Mouse (Mus musculus): ENCODE data around the gene Tnfrsf21. TPM values are rescaled to one million over a fixed set of nuclear protein-coding genes. Genes with fewer than 3 reads are reported as not detected.

The Tnfrsf21 gene
- 17.7 and 19.1 TPM in 2 replicates for polyA plus RNA-seq (2012; ENCODE audit: insufficient read depth, insufficient read length, missing spikeins)

- TF ChIP-seq CTCF (IDR thresholded peaks at IDR 0.05; ENCODE audit: low read depth, low read length) (peak; percentile 49; the same call in 1 of the 2 replicates), POLR2A (IDR thresholded peaks at IDR 0.05; ENCODE audit: borderline replicate concordance, low read depth, low read length) (no peak)
Measured at GRCm38 (mm10) chr17:43016371-43017331, at the start of gene Tnfrsf21. Gene Tnfrsf21 (plus strand): TSS chr17:43016555.

GRCm38 (mm10) chr17:42968174-42968573 is 48.2 kb upstream of the Tnfrsf21 start:
- H3K4me1 ChIP-seq (ENCODE audit: control insufficient read depth, insufficient read depth, low read length) = no peaks in the 10 kb centered on the region
- H3K4me3 ChIP-seq (ENCODE audit: insufficient read depth, low read length) = no peak overlapping the region
- TF ChIP-seq CTCF (IDR thresholded peaks at IDR 0.05; ENCODE audit: low read depth, low read length) (no peak), POLR2A (IDR thresholded peaks at IDR 0.05; ENCODE audit: borderline replicate concordance, low read depth, low read length) (no peak)
- H3K27ac ChIP-seq (ENCODE audit: insufficient read depth, low read depth, low read length) = no peak overlapping the region

More at GRCm38 (mm10) chr17:43016371-43017331, at the start of gene Tnfrsf21:
- Histone ChIP-seq H3K4me1 (ENCODE audit: control insufficient read depth, insufficient read depth, low read length) (0 out of 2 replicates have a peak, but pooled peaks cover 2% of the 10 kb centered on the region), H3K27ac (ENCODE audit: insufficient read depth, low read depth, low read length) (no peak within 1 kb of the TSS), H3K4me3 (ENCODE audit: insufficient read depth, low read length) (peak within 1 kb of the TSS; percentile 80)

GRCm38 (mm10) chr17:42975312-42975996 is 40.9 kb upstream of the Tnfrsf21 start:
- TF ChIP-seq CTCF (IDR thresholded peaks at IDR 0.05; ENCODE audit: low read depth, low read length) (no peak), POLR2A (IDR thresholded peaks at IDR 0.05; ENCODE audit: borderline replicate concordance, low read depth, low read length) (no peak)
- Histone ChIP-seq H3K4me1 (ENCODE audit: control insufficient read depth, insufficient read depth, low read length) (no peaks in the 10 kb centered on the region), H3K27ac (ENCODE audit: insufficient read depth, low read depth, low read length) (no peak overlapping the region), H3K4me3 (ENCODE audit: insufficient read depth, low read length) (no peak overlapping the region)

GRCm38 (mm10) chr17:42977766-42978165 is 38.6 kb upstream of the Tnfrsf21 start:
- H3K27ac ChIP-seq (ENCODE audit: insufficient read depth, low read depth, low read length) = no peak overlapping the region
- TF ChIP-seq CTCF (IDR thresholded peaks at IDR 0.05; ENCODE audit: low read depth, low read length) (no peak), POLR2A (IDR thresholded peaks at IDR 0.05; ENCODE audit: borderline replicate concordance, low read depth, low read length) (no peak)
- no peak overlapping the region for H3K4me3 ChIP-seq (ENCODE audit: insufficient read depth, low read length)
- no peaks in the 10 kb centered on the region for H3K4me1 ChIP-seq (ENCODE audit: control insufficient read depth, insufficient read depth, low read length)

DNA sequence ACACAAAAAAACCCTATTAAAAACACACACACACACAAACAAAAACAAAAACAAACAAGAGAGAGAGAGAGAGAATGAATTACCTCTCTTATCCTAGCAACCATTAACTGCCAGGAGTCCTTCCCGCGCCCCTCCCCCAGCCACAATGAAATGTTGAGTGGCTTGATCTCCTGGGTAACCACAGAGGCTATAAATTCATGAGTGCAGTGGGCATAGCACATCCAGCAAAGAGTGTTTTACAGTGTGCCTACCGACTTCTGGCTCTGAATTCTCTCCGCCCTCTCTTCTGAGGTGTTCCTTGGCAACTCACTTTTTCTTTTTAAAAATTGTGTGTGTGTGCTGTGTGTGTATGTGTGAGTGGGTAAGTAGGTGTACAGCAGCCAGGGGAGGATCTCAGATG is 38.0 kb upstream of the Tnfrsf21 start:
- no peak overlapping the region for H3K27ac ChIP-seq (ENCODE audit: insufficient read depth, low read depth, low read length)
- H3K4me1 ChIP-seq (ENCODE audit: control insufficient read depth, insufficient read depth, low read length) = no peaks in the 10 kb centered on the region
- no peak overlapping the region for H3K4me3 ChIP-seq (ENCODE audit: insufficient read depth, low read length)
- TF ChIP-seq CTCF (IDR thresholded peaks at IDR 0.05; ENCODE audit: low read depth, low read length) (no peak), POLR2A (IDR thresholded peaks at IDR 0.05; ENCODE audit: borderline replicate concordance, low read depth, low read length) (no peak)

DNA sequence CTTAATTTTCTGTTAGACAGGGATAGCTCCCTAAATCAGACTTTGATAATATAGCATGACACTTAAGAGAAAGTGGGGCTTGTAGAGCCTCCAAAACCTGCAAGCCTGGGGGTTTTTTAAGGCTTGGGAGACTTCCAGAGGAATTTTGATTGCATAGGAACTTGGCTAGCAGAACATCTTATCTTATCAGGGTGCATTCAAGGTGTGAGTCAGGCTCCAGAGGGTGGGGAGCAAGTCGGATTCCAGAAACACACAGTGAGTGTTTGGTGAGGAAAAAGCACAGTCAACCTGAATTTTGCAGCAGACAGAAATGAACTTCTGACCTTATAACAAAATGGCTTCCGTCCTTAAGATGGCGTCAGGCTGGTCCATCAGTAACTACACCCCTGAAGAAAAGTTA is 34.5 kb upstream of the Tnfrsf21 start:
- Histone ChIP-seq H3K4me1 (ENCODE audit: control insufficient read depth, insufficient read depth, low read length) (no peaks in the 10 kb centered on the region), H3K4me3 (ENCODE audit: insufficient read depth, low read length) (no peak overlapping the region), H3K27ac (ENCODE audit: insufficient read depth, low read depth, low read length) (no peak overlapping the region)
- TF ChIP-seq CTCF (IDR thresholded peaks at IDR 0.05; ENCODE audit: low read depth, low read length) (no peak), POLR2A (IDR thresholded peaks at IDR 0.05; ENCODE audit: borderline replicate concordance, low read depth, low read length) (no peak)

DNA sequence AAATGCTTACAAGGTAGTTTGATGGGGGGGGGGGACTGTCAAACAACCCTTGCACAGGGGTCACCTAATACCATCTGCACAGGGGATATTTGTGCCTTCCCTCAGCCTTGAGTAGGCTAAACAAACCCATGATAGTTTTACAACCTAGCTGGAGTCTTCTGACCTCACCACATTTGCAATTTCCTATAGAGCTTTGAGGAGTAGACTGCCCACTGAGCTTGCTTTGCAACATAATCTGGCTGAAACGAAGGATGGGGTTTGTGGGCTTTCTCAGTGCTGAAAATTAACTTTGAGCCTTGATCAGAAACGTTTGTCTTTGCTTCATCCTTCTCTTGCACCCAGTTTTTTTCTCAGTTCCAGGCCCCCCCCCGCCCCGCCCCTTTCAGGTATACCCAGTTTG is 33.8 kb upstream of the Tnfrsf21 start:
- Histone ChIP-seq H3K27ac (ENCODE audit: insufficient read depth, low read depth, low read length) (no peak overlapping the region), H3K4me3 (ENCODE audit: insufficient read depth, low read length) (no peak overlapping the region), H3K4me1 (ENCODE audit: control insufficient read depth, insufficient read depth, low read length) (no peaks in the 10 kb centered on the region)
- TF ChIP-seq CTCF (IDR thresholded peaks at IDR 0.05; ENCODE audit: low read depth, low read length) (no peak), POLR2A (IDR thresholded peaks at IDR 0.05; ENCODE audit: borderline replicate concordance, low read depth, low read length) (no peak)

DNA sequence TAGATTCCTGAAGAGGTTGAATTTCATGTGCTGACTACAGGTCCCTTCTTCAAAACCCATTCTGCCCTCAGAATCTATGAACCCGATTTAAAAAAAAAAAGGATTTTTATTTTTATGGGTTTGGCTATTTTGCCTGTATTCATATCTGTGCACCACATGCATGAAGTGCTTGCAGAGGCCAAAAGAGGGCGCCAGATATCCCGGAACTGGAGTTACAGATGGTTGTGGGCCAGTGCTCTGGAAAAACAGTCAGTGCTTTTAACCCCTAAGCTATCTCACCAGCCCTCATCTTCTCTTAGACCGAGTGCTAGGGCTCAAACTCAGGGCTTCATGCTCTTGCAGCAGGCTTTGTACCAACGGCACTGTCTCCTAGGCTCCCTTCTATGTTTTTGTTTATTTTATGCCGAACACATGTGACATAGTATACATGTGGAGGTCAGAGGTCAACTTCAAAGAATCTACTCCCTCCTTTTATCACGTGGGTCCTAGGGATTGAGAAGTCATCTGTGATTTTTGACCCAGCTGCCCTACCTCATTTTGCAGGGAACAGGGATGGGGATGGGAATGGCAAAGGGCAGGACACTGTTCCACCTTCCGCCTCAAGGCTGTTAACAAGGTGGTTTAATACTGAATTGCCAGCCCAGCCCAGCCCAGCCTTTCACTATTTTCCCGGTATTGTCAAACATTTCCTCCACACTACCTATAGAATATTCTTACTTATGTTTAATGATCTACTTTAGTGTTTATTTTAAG is 30.3 kb upstream of the Tnfrsf21 start:
- Histone ChIP-seq H3K4me3 (ENCODE audit: insufficient read depth, low read length) (no peak overlapping the region), H3K4me1 (ENCODE audit: control insufficient read depth, insufficient read depth, low read length) (no peaks in the 10 kb centered on the region), H3K27ac (ENCODE audit: insufficient read depth, low read depth, low read length) (no peak overlapping the region)
- no peak for TF ChIP-seq POLR2A (IDR thresholded peaks at IDR 0.05; ENCODE audit: borderline replicate concordance, low read depth, low read length)
- TF ChIP-seq CTCF (IDR thresholded peaks at IDR 0.05; ENCODE audit: low read depth, low read length) = peak; percentile 24; the same call in 1 of the 2 replicates

DNA sequence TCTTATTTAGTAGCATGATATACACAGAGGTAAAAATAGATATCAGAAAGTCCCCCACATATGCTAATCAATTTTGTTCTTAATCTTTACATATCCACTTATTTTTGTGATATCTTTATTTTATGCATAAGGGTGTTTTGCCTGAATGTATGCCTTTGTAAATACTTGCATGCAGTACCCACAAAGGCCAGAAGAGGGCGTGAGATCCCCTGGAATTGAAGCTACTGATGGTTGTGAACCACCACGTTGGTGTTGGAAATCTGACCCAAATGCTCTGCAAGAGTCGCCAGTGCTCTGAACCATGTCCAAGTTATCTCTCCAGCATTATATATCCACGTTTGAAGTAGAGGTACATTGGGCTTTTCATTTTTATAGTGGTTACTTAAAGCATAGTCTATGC is 28.7 kb upstream of the Tnfrsf21 start:
- Histone ChIP-seq H3K4me3 (ENCODE audit: insufficient read depth, low read length) (no peak overlapping the region), H3K27ac (ENCODE audit: insufficient read depth, low read depth, low read length) (no peak overlapping the region), H3K4me1 (ENCODE audit: control insufficient read depth, insufficient read depth, low read length) (no peaks in the 10 kb centered on the region)
- TF ChIP-seq CTCF (IDR thresholded peaks at IDR 0.05; ENCODE audit: low read depth, low read length) (peak; percentile 46), POLR2A (IDR thresholded peaks at IDR 0.05; ENCODE audit: borderline replicate concordance, low read depth, low read length) (no peak)

All from bone marrow macrophage, adult 2 months (primary cell).